Mouse (Mus musculus) embryonic facial prominence, embryonic 13.5 days (tissue): ENCODE results near the gene Marc2. TPM values are rescaled to one million over a fixed set of nuclear protein-coding genes. Genes with fewer than 3 reads are reported as not detected.

Experiments used
- ATAC-seq: fragments of 200-750 bp; cut with Nextera tagmentation; 2 replicates; pipeline ENCODE4 v1.8.0; 2017; ENCODE audit warnings: low read depth; ENCODE audit not compliant: insufficient number of reproducible peaks, insufficient read depth, low FRiP score, low TSS enrichment
- H3K27ac ChIP-seq: fragments of 300-500 bp; sonication (generic); 2 replicates; pipeline ENCODE4 v1.5.1; 2015; ENCODE audit warnings: moderate library complexity, mild to moderate bottlenecking, inconsistent platforms
- H3K27me3 ChIP-seq: fragments of 300-500 bp; sonication (generic); 2 replicates; pipeline ENCODE4 v1.6.1; 2015; ENCODE audit warnings: mild to moderate bottlenecking, inconsistent platforms
- H3K36me3 ChIP-seq: fragments of 300-500 bp; sonication (generic); 2 replicates; pipeline ENCODE4 v1.6.1; 2015; ENCODE audit warnings: mild to moderate bottlenecking, inconsistent platforms
- H3K4me1 ChIP-seq: fragments of 300-500 bp; sonication (generic); 2 replicates; pipeline ENCODE4 v1.6.1; 2015; ENCODE audit warnings: inconsistent platforms
- H3K4me2 ChIP-seq: fragments of 300-500 bp; sonication (generic); 2 replicates; pipeline ENCODE4 v1.6.1; 2015; ENCODE audit warnings: moderate library complexity, mild to moderate bottlenecking, inconsistent platforms
- H3K4me3 ChIP-seq: fragments of 300-500 bp; sonication (generic); 2 replicates; pipeline ENCODE4 v1.5.1; 2015; ENCODE audit warnings: mild to moderate bottlenecking, inconsistent platforms
- H3K9ac ChIP-seq: fragments of 300-500 bp; sonication (generic); 2 replicates; pipeline ENCODE4 v1.6.1; 2015; ENCODE audit warnings: mild to moderate bottlenecking, inconsistent platforms
- H3K9me3 ChIP-seq: fragments of 300-500 bp; sonication (generic); 2 replicates; pipeline ENCODE4 v1.6.1; 2016; ENCODE audit warnings: inconsistent platforms
- WGBS: fragments of 180-500 bp; shearing (Covaris S2); methylation state at CpG from one replicate; pipeline ENCODE4 v1.1.7; 2015; ENCODE audit warnings: mixed read lengths; 5-methylcytosine and 5-hydroxymethylcytosine counted together
- polyA plus RNA-seq: library from polyadenylated mRNA; unstranded; fragments of >200 nt; fragmentation: Nextera tagmentation; extraction: Ambion mirVana; gene quantifications from 2 replicates; pipeline ENCODE4 v1.2.1, GENCODE M21; 2015

Marc2 gene
- polyA plus RNA-seq, 1 experiment from 2014 or later, result 164 TPM

DNA sequence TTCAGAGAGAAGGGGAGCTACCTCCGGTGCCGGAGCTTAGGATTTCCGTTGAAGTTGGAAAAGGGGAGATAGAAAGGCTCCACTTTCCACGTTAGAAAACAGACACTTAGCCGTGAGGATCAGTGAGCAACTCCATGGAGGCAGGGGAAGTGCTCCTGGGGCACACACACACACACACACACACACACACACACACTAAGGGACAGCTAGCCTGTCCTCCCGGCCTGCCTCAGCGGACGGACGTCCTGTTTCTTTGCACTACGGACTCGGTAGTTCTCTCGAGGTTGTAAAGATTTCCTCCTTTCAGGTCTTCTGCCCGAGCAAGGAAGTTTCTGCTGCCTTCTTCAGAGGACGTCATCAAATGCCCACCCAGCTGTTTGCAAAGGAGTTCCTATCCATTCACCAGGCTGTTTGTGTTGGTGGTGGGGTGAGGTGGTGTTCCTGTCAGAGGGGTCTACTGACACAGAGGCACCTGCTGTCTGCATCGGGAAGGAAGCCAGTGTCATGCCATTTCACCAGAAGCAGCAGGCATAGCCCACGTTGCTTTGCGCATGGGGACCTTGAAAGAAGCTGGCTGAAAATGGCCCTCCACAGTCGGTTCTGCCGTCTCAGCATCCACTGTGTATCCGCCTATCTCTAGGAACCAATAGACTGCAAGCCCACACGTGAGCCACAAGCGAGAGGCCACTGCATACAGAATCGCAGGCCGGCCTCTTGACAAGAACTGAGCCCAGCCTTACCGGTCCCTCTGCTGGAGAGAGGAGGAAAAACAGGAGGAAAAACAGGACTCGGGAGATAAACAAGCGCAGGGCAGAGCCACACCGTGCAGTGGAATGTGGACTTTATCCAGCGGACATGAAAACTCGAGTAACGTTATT, 5.7 kb upstream of the Marc2 start:
- Histone ChIP-seq H3K27ac (no peak overlapping the region), H3K36me3 (no peaks in the 10 kb centered on the region), H3K4me1 (peaks cover 13% of the 10 kb centered on the region), H3K9ac (peak overlapping the region; percentile 11; the same call in 1 of the 2 replicates), H3K4me3 (peak overlapping the region; percentile 17), H3K4me2 (peak overlapping the region; percentile 52), H3K27me3 (peaks cover 41% of the 10 kb centered on the region), H3K9me3 (no peaks in the 10 kb centered on the region)
- peak; percentile 63; the same call in 1 of the 2 replicates for ATAC-seq
- 18% methylated on average over 31 of the region's 31 CpGs for WGBS

- Histone ChIP-seq H3K27me3 (peaks cover 49% of the 10 kb centered on the region), H3K9me3 (no peaks in the 10 kb centered on the region), H3K9ac (no peak overlapping the region), H3K36me3 (no peaks in the 10 kb centered on the region), H3K4me2 (no peak overlapping the region), H3K27ac (no peak overlapping the region), H3K4me3 (no peak overlapping the region), H3K4me1 (peaks cover 21% of the 10 kb centered on the region)
- 49% methylated on average over 7 of the region's 7 CpGs for WGBS
- no peak for ATAC-seq
Measured at GRCm38 (mm10) chr1:184851166-184851565, 4.9 kb upstream of the Marc2 start.

GRCm38 (mm10) chr1:184846973-184847372, 722 bp upstream of the Marc2 start:
- Histone ChIP-seq H3K9ac (no peak overlapping the region), H3K4me3 (no peak overlapping the region), H3K27me3 (peaks cover 46% of the 10 kb centered on the region), H3K9me3 (no peaks in the 10 kb centered on the region), H3K27ac (no peak overlapping the region), H3K4me2 (peak overlapping the region; percentile 92; the same call in 1 of the 2 replicates), H3K36me3 (no peaks in the 10 kb centered on the region), H3K4me1 (peaks cover 26% of the 10 kb centered on the region)
- WGBS, result 61% methylated on average over 3 of the region's 3 CpGs
- no peak for ATAC-seq

GRCm38 (mm10) chr1:184845111-184846071, 860 bp downstream of the Marc2 start:
- Histone ChIP-seq H3K36me3 (peaks cover 8% of the 10 kb centered on the region), H3K27ac (peak overlapping the region; percentile 90), H3K27me3 (peaks cover 35% of the 10 kb centered on the region), H3K4me2 (peak overlapping the region; percentile 92), H3K9me3 (no peaks in the 10 kb centered on the region), H3K4me1 (peaks cover 24% of the 10 kb centered on the region), H3K9ac (peak overlapping the region; percentile 93), H3K4me3 (peak overlapping the region; percentile 89)
- peak; percentile 92 for ATAC-seq
- 0% methylated on average over 67 of the region's 67 CpGs for whole genome bisulfite sequencing

- peak overlapping the region; percentile 90 for H3K27ac ChIP-seq
- H3K27me3 ChIP-seq, result peaks cover 30% of the 10 kb centered on the region
- H3K4me1 ChIP-seq, result peaks cover 24% of the 10 kb centered on the region
- H3K4me3 ChIP-seq, result peak overlapping the region; percentile 89
- H3K9ac ChIP-seq, result peak overlapping the region; percentile 93
- 15% methylated on average over 15 of the region's 15 CpGs for WGBS
- peak overlapping the region; percentile 92 for H3K4me2 ChIP-seq
- no peaks in the 10 kb centered on the region for H3K9me3 ChIP-seq
- no peak for ATAC-seq
- peaks cover 15% of the 10 kb centered on the region for H3K36me3 ChIP-seq
Measured at GRCm38 (mm10) chr1:184844326-184845066, 1.8 kb downstream of the Marc2 start.

GRCm38 (mm10) chr1:184837649-184838048, 8.6 kb downstream of the Marc2 start:
- H3K4me1 ChIP-seq, result no peaks in the 10 kb centered on the region
- H3K27ac ChIP-seq, result no peak overlapping the region
- no peak overlapping the region for H3K9ac ChIP-seq
- H3K4me3 ChIP-seq, result no peak overlapping the region
- no peak for ATAC-seq
- H3K9me3 ChIP-seq, result no peaks in the 10 kb centered on the region
- 88% methylated on average over 4 of the region's 4 CpGs for WGBS
- no peaks in the 10 kb centered on the region for H3K27me3 ChIP-seq
- H3K4me2 ChIP-seq, result no peak overlapping the region
- peaks cover 47% of the 10 kb centered on the region for H3K36me3 ChIP-seq

DNA sequence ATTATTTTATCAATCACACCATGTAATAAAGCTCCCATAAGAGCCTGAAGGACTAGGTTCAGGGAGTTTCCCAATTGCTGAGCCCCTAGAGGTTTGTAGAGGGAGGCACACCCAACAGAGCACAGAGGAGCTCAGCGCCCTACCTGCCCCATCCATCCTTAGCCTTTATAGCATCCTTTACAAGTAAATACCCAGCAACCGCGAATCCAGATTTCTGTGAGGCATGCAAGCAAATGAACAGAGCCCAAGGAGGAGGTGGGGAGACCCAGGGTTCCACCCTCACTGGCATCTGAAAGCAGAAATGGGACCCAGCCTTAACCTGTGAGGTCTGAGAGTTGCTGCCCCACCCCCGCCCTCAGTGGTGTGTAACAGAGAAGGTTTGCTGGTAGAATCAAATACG, 9.9 kb downstream of the Marc2 start:
- Histone ChIP-seq H3K4me1 (no peaks in the 10 kb centered on the region), H3K9ac (no peak overlapping the region), H3K4me2 (no peak overlapping the region), H3K27me3 (no peaks in the 10 kb centered on the region), H3K27ac (no peak overlapping the region), H3K9me3 (no peaks in the 10 kb centered on the region), H3K36me3 (peaks cover 60% of the 10 kb centered on the region), H3K4me3 (no peak overlapping the region)
- WGBS, result 73% methylated on average over 5 of the region's 5 CpGs
- ATAC-seq, result no peak

GRCm38 (mm10) chr1:184833499-184833898, 12.8 kb downstream of the Marc2 start:
- Histone ChIP-seq H3K4me2 (no peak overlapping the region), H3K9me3 (no peaks in the 10 kb centered on the region), H3K9ac (no peak overlapping the region), H3K4me3 (no peak overlapping the region), H3K27me3 (no peaks in the 10 kb centered on the region), H3K27ac (no peak overlapping the region), H3K36me3 (peaks cover 68% of the 10 kb centered on the region), H3K4me1 (no peaks in the 10 kb centered on the region)
- ATAC-seq, result no peak
- WGBS, result 97% methylated on average over 7 of the region's 7 CpGs

GRCm38 (mm10) chr1:184832211-184832610, 14.0 kb downstream of the Marc2 start:
- ATAC-seq, result no peak
- H3K4me1 ChIP-seq, result no peaks in the 10 kb centered on the region
- peaks cover 71% of the 10 kb centered on the region for H3K36me3 ChIP-seq
- H3K9me3 ChIP-seq, result no peaks in the 10 kb centered on the region
- no peak overlapping the region for H3K4me2 ChIP-seq
- WGBS, result 84% methylated on average over 10 of the region's 10 CpGs
- H3K27ac ChIP-seq, result no peak overlapping the region
- H3K27me3 ChIP-seq, result no peaks in the 10 kb centered on the region
- no peak overlapping the region for H3K4me3 ChIP-seq
- H3K9ac ChIP-seq, result no peak overlapping the region

GRCm38 (mm10) chr1:184829897-184830296, 16.4 kb downstream of the Marc2 start:
- H3K4me1 ChIP-seq, result no peaks in the 10 kb centered on the region; the same call in 1 of the 2 replicates
- no peaks in the 10 kb centered on the region for H3K27me3 ChIP-seq
- H3K4me3 ChIP-seq, result no peak overlapping the region
- no peak overlapping the region for H3K9ac ChIP-seq
- H3K9me3 ChIP-seq, result no peaks in the 10 kb centered on the region
- 84% methylated on average over 8 of the region's 8 CpGs for WGBS
- peaks cover 57% of the 10 kb centered on the region for H3K36me3 ChIP-seq
- no peak overlapping the region for H3K4me2 ChIP-seq
- no peak for ATAC-seq
- H3K27ac ChIP-seq, result no peak overlapping the region

DNA sequence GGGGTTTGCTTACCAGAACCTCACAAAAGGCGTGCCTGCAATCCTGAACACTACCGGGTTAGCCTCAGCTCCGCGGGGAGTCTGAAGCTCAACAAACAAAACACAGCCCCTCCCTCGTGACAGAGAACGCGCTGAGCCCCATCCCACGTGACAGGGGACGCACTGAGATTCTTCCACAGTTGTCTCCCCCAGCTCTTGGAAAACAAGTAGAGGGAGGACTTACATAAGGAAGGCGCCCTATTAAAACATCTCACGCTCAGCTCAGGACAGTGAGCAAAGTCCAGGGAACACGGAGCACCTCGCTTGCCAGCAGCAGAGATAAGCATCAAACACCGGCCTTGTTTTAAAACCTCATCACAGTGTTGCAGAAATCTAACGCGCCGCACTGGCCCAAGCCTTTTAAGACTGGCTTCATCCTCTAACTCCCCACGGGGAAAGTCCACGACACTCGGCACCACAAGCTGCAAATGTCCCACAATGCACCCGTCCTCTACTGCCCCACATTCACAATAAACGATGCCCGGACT, 19.0 kb downstream of the Marc2 start:
- WGBS, result 33% methylated on average over 23 of the region's 23 CpGs
- peaks cover 38% of the 10 kb centered on the region for H3K36me3 ChIP-seq
- H3K9me3 ChIP-seq, result no peaks in the 10 kb centered on the region
- H3K4me3 ChIP-seq, result no peak overlapping the region
- H3K27ac ChIP-seq, result no peak overlapping the region
- H3K9ac ChIP-seq, result no peak overlapping the region
- no peaks in the 10 kb centered on the region for H3K27me3 ChIP-seq
- H3K4me1 ChIP-seq, result peaks cover 20% of the 10 kb centered on the region
- no peak for ATAC-seq
- H3K4me2 ChIP-seq, result no peak overlapping the region
